8 mouse cellular contexts compared by ENCODE assay signal in genomic region chr7:81154960-81155359, GRCm38 (mm10). TPM values are rescaled to one million over a fixed set of nuclear protein-coding genes. Genes with fewer than 3 reads are reported as not detected.
DNase-seq lines count a peak whose midpoint lies in the region; ATAC-seq and TF ChIP-seq lines count a peak whose summit lies in the region.

No protein-coding gene starts in this region.

- H3K27me3 ChIP-seq in intestine, postnatal 0 days (replicated peaks; ENCODE audit: control insufficient read depth, insufficient read depth, low read length) = no peaks in the 10 kb centered on the region
- no peaks in the 10 kb centered on the region for H3K27me3 ChIP-seq in thymus, adult 2 months (ENCODE audit: control insufficient read depth, insufficient read depth, low read length)

- H3K9ac ChIP-seq in intestine, postnatal 0 days (ENCODE audit: low read depth, low read length) = no peak overlapping the region

- no peaks in the 10 kb centered on the region for H3K4me1 ChIP-seq in cortical plate, adult 2 months (ENCODE audit: control insufficient read depth, insufficient read depth, low read length)
- H3K4me1 ChIP-seq in intestine, postnatal 0 days (replicated peaks; ENCODE audit: control insufficient read depth, insufficient read depth, low read length) = 0 out of 2 replicates have a peak, but pooled peaks cover 3% of the 10 kb centered on the region
- no peaks in the 10 kb centered on the region for H3K4me1 ChIP-seq in thymus, adult 2 months (replicated peaks; ENCODE audit: control insufficient read depth, insufficient read depth, low read length)

- 0% methylated on average over 3 of the region's 3 CpGs for WGBS in intestine, postnatal 0 days
- WGBS in thymus, adult 2 months = 6% methylated on average over 3 of the region's 3 CpGs

- no peak for TF ChIP-seq POLR2A in cortical plate, adult 2 months (IDR thresholded peaks at IDR 0.05; ENCODE audit: extremely low read depth, insufficient read depth, low read length)
- no peak for TF ChIP-seq POLR2A in thymus, adult 2 months (IDR thresholded peaks at IDR 0.05; ENCODE audit: control insufficient read depth, extremely low read depth, insufficient read depth, low read length, poor library complexity)

- H3K36me3 ChIP-seq in intestine, postnatal 0 days (ENCODE audit: control insufficient read depth, insufficient read depth) = no peaks in the 10 kb centered on the region
- no peaks in the 10 kb centered on the region for H3K36me3 ChIP-seq in thymus, adult 2 months (ENCODE audit: control insufficient read depth, insufficient read depth, low read length)

- TF ChIP-seq CTCF in cortical plate, adult 2 months (IDR thresholded peaks at IDR 0.05; ENCODE audit: extremely low read depth, insufficient read depth, low read length) = peak; percentile 81
- peak; percentile 95 for TF ChIP-seq CTCF in intestine, postnatal 0 days (IDR thresholded peaks at IDR 0.05; ENCODE audit: low read depth)
- peak; percentile 91 for TF ChIP-seq CTCF in thymus, adult 2 months (IDR thresholded peaks at IDR 0.05; ENCODE audit: borderline replicate concordance, control insufficient read depth, extremely low read depth, insufficient read depth, low read length, poor library complexity)

- H3K4me3 ChIP-seq in cortical plate, adult 2 months (ENCODE audit: insufficient read depth, low read length) = no peak overlapping the region
- no peak overlapping the region for H3K4me3 ChIP-seq in intestine, postnatal 0 days (ENCODE audit: low read depth, low read length)
- H3K4me3 ChIP-seq in thymus, adult 2 months (ENCODE audit: control insufficient read depth, insufficient read depth, low read length) = no peak overlapping the region

- no peak overlapping the region for H3K4me2 ChIP-seq in intestine, postnatal 0 days (replicated peaks; ENCODE audit: low read depth)

- ATAC-seq in CD4-positive, CD25-positive, alpha-beta regulatory T cell, adult 4 months = peak; percentile 100
- ATAC-seq in intestine, postnatal 0 days = peak; percentile 63; the same call in 1 of the 2 replicates

- no peak overlapping the region for H3K27ac ChIP-seq in cortical plate, adult 2 months (ENCODE audit: insufficient read depth, low read length)
- H3K27ac ChIP-seq in intestine, postnatal 0 days (ENCODE audit: low read depth, low read length) = no peak overlapping the region
- H3K27ac ChIP-seq in thymus, adult 2 months (ENCODE audit: control insufficient read depth, insufficient read depth, low read length) = no peak overlapping the region

- DNase-seq in ZHBTc4 (ENCODE audit: low read depth, low spot score) (peak; percentile 89), liver (peak; percentile 64)
- DNase-seq in heart, adult 18-20 months = peak; percentile 66 to 75
- peak; percentile 77 to 80 for DNase-seq in natural killer cell, adult 2 months (ENCODE audit: low spot score in 2 of 2)
- peak; percentile 43 for DNase-seq in thymus, adult 2 months

- H3K9me3 ChIP-seq in intestine, postnatal 0 days (ENCODE audit: control insufficient read depth) = no peaks in the 10 kb centered on the region

RNA-seq across cellular contexts. Expression of gene Slc28a1, which starts 40.4 kb away (rescaled TPM):
- not detected for polyA plus RNA-seq in CD4-positive, CD25-positive, alpha-beta regulatory T cell, adult 4 months (2017; shearing (Covaris generic))
- 0.33 and 0.36 TPM in 2 replicates for polyA plus RNA-seq in cortical plate, adult 2 months (2012; rRNA removed)
- under 1 TPM; 0.12 to 0.21 TPM for total RNA-seq in heart, adult 18-20 months (2021)
- polyA plus RNA-seq in intestine, postnatal 0 days (2015; fragmentation: Nextera tagmentation; extraction: Ambion mirVana) = 0.59 and 1.0 TPM in 2 replicates
- 0.15 and 0.24 TPM in 2 replicates for polyA plus RNA-seq in thymus, adult 2 months (2012; rRNA removed)

RNA-seq across cellular contexts. Expression of gene Pde8a, which starts 58.4 kb away (rescaled TPM):
- polyA plus RNA-seq in CD4-positive, CD25-positive, alpha-beta regulatory T cell, adult 4 months (2017; shearing (Covaris generic)) = 1 to 10 TPM; 1.9 to 2.4 TPM
- 13.1 and 16.1 TPM in 2 replicates for polyA plus RNA-seq in cortical plate, adult 2 months (2012; rRNA removed)
- total RNA-seq in heart, adult 18-20 months (2021) = 10 to 100 TPM; 13.8 to 16.1 TPM
- polyA plus RNA-seq in intestine, postnatal 0 days (2015; fragmentation: Nextera tagmentation; extraction: Ambion mirVana) = 3.6 and 3.8 TPM in 2 replicates
- polyA plus RNA-seq in thymus, adult 2 months (2012; rRNA removed) = 3.0 and 3.5 TPM in 2 replicates
